Mouse (Mus musculus) myocyte (in vitro differentiated cells): ENCODE results near the gene Ctnnbl1. TPM values are rescaled to one million over a fixed set of nuclear protein-coding genes. Genes with fewer than 3 reads are reported as not detected.

Source experiments
- H3K27me3 ChIP-seq: one replicate; pipeline ENCODE4 v1.6.1; 2011; ENCODE audit not compliant: control insufficient read depth, insufficient read depth, insufficient read length
- H3K36me3 ChIP-seq: one replicate; pipeline ENCODE4 v1.6.1; 2011; ENCODE audit not compliant: control insufficient read depth, insufficient read depth
- H3K4me2 ChIP-seq: one replicate; pipeline ENCODE4 v1.6.1; 2011; ENCODE audit warnings: low read depth, control low read depth
- H3K4me3 ChIP-seq: one replicate; pipeline ENCODE4 v1.5.1; 2011; ENCODE audit warnings: mild to moderate bottlenecking, control low read depth, moderate library complexity
- H3K79me2 ChIP-seq: one replicate; pipeline ENCODE4 v1.6.1; 2011; ENCODE audit not compliant: control insufficient read depth, insufficient read depth
- H3ac ChIP-seq: one replicate; pipeline ENCODE4 v1.6.1; 2011; ENCODE audit not compliant: control insufficient read depth, insufficient read length
- CEBPB ChIP-seq: IDR thresholded peaks from 2 replicates; pipeline ENCODE4 v1.6.1; 2011; ENCODE audit warnings: mild to moderate bottlenecking, moderate library complexity; ENCODE audit not compliant: poor library complexity, insufficient read depth, severe bottlenecking
- E2F4 ChIP-seq: IDR thresholded peaks from one replicate; pipeline ENCODE4 v1.6.1; 2011; ENCODE audit warnings: mild to moderate bottlenecking, control low read depth, moderate library complexity; ENCODE audit not compliant: insufficient read depth
- MAX ChIP-seq: IDR thresholded peaks from one replicate; pipeline ENCODE4 v1.6.1; 2011; ENCODE audit warnings: low read depth, mild to moderate bottlenecking, control low read depth
- MYOD1 ChIP-seq, 3 experiments: IDR thresholded peaks; one replicate each; pipeline ENCODE4 v1.6.1; 2011; ENCODE audit warnings: control low read depth in 2 of 3, low read depth in 2 of 3, mild to moderate bottlenecking in 2 of 3, moderate library complexity in 1 of 3; ENCODE audit not compliant: insufficient read length in 2 of 3, control insufficient read depth in 1 of 3
- MYOG ChIP-seq, 3 experiments: IDR thresholded peaks; one replicate each; pipeline ENCODE4 v1.6.1; 2011; ENCODE audit warnings: control low read depth in 2 of 3, low read depth in 2 of 3, mild to moderate bottlenecking in 2 of 3; ENCODE audit not compliant: insufficient read length in 2 of 3, control insufficient read depth in 1 of 3, insufficient read depth in 1 of 3
- POLR2A ChIP-seq: IDR thresholded peaks from one replicate; pipeline ENCODE4 v1.6.1; 2011; ENCODE audit warnings: low read depth, mild to moderate bottlenecking, control low read depth, moderate library complexity; ENCODE audit not compliant: insufficient read length
- POLR2AphosphoS2 ChIP-seq: IDR thresholded peaks from one replicate; pipeline ENCODE4 v1.6.1; 2011; ENCODE audit warnings: low read depth, control low read depth; ENCODE audit not compliant: insufficient read length
- REST ChIP-seq: IDR thresholded peaks from one replicate; pipeline ENCODE4 v1.6.1; 2011; ENCODE audit warnings: mild to moderate bottlenecking, control low read depth, moderate library complexity; ENCODE audit not compliant: insufficient read depth, insufficient read length
- SRF ChIP-seq: IDR thresholded peaks from one replicate; pipeline ENCODE4 v1.6.1; 2011; ENCODE audit warnings: low read depth; ENCODE audit not compliant: control insufficient read depth, insufficient read length
- TCF12 ChIP-seq: IDR thresholded peaks from one replicate; pipeline ENCODE4 v1.6.1; 2011; ENCODE audit warnings: mild to moderate bottlenecking, control low read depth; ENCODE audit not compliant: poor library complexity, insufficient read depth, severe bottlenecking
- TCF3 ChIP-seq: IDR thresholded peaks from one replicate; pipeline ENCODE4 v1.6.1; 2011; ENCODE audit warnings: low read depth, control low read depth; ENCODE audit not compliant: insufficient read length
- USF1 ChIP-seq: IDR thresholded peaks from one replicate; pipeline ENCODE4 v1.6.1; 2011; ENCODE audit warnings: low read depth, mild to moderate bottlenecking, control low read depth, moderate library complexity
- polyA plus RNA-seq: library from polyadenylated mRNA; unstranded; fragments of >200 nt; fragmentation: generic; extraction: Trizol; gene quantifications from one replicate; pipeline ENCODE4 v1.2.1, GENCODE M21; 2012; ENCODE audit warnings: missing spikeins

The Ctnnbl1 gene
- polyA plus RNA-seq, 1 experiment: 35.0 TPM

DNA sequence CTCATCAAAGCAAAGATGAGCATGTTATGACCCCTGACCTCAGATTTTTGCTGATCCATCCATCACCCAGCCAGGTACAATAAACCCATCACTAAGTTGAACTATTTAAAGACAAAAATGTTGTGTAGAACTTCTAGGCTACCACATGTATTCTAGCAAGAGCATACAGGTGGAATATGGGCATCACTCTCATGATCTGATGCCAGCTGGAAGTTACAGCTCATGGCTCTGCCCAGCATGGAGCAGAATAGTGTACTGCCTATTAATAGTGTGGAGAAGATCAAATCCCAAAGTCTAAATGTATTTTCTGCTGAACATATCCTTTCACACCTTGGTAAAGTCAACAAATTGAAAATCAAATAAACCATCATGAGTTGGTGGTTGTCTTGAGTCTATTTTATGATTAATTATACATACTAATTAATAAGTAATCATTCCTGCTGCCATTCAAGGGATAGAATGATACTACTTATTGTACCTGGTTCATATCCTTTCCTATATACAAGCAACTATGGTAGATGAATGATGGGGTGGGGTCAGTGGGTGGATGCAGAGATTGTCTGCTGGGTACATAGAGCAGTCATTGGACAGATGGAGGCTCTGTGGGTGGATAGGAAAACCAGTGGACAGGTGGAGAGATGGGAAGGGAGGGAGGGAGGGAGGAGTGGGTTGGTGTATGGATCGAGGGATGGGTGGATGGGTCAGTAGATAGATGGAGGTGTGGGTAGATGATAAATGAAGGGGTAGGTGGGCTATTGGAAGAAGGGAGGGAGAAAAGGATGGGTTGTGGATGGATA is 58.6 kb downstream of the Ctnnbl1 start:
- H3K4me3 ChIP-seq: no peak overlapping the region
- no peaks in the 10 kb centered on the region for H3K79me2 ChIP-seq
- no peak overlapping the region for H3ac ChIP-seq
- H3K27me3 ChIP-seq: no peaks in the 10 kb centered on the region
- H3K4me2 ChIP-seq: no peak overlapping the region
- H3K36me3 ChIP-seq: peaks cover 3% of the 10 kb centered on the region
- TF ChIP-seq USF1 (no peak), SRF (no peak), POLR2AphosphoS2 (no peak), POLR2A (no peak), MAX (no peak), E2F4 (no peak), MYOG (IDR thresholded peaks at IDR 0.05; ENCODE audit: control insufficient read depth in 1 of 3, insufficient read depth in 1 of 3, insufficient read length in 2 of 3, low read depth in 2 of 3) (no peak), TCF12 (no peak), REST (no peak), TCF3 (no peak), MYOD1 (IDR thresholded peaks at IDR 0.05; ENCODE audit: control insufficient read depth in 1 of 3, insufficient read length in 2 of 3, low read depth in 2 of 3) (no peak)

- TF ChIP-seq MAX: no peak
- no peak for TF ChIP-seq E2F4
- TF ChIP-seq TCF3: no peak
- TF ChIP-seq USF1: no peak
- TF ChIP-seq SRF: no peak
- TF ChIP-seq MYOD1 (IDR thresholded peaks at IDR 0.05; ENCODE audit: control insufficient read depth in 1 of 3, insufficient read length in 2 of 3, low read depth in 2 of 3): no peak
- H3ac ChIP-seq: no peak overlapping the region
- no peak overlapping the region for H3K4me2 ChIP-seq
- H3K4me3 ChIP-seq: no peak overlapping the region
- H3K36me3 ChIP-seq: peaks cover 3% of the 10 kb centered on the region
- no peaks in the 10 kb centered on the region for H3K27me3 ChIP-seq
- no peaks in the 10 kb centered on the region for H3K79me2 ChIP-seq
These were observed 62.3 kb downstream of the Ctnnbl1 start for GRCm38 (mm10) chr2:157799533-157799932.

GRCm38 (mm10) chr2:157800288-157800687 is 63.1 kb downstream of the Ctnnbl1 start:
- no peak overlapping the region for H3ac ChIP-seq
- H3K36me3 ChIP-seq: peaks cover 3% of the 10 kb centered on the region
- H3K27me3 ChIP-seq: no peaks in the 10 kb centered on the region
- TF ChIP-seq USF1 (no peak), TCF3 (no peak), E2F4 (no peak), MYOD1 (IDR thresholded peaks at IDR 0.05; ENCODE audit: control insufficient read depth in 1 of 3, insufficient read length in 2 of 3, low read depth in 2 of 3) (no peak), REST (no peak), SRF (no peak), POLR2AphosphoS2 (no peak), MAX (no peak), TCF12 (no peak), CEBPB (no peak), MYOG (IDR thresholded peaks at IDR 0.05; ENCODE audit: control insufficient read depth in 1 of 3, insufficient read depth in 1 of 3, insufficient read length in 2 of 3, low read depth in 2 of 3) (no peak), POLR2A (no peak)
- H3K4me2 ChIP-seq: no peak overlapping the region
- no peak overlapping the region for H3K4me3 ChIP-seq
- H3K79me2 ChIP-seq: no peaks in the 10 kb centered on the region

- H3ac ChIP-seq: no peak overlapping the region
- H3K4me3 ChIP-seq: no peak overlapping the region
- no peaks in the 10 kb centered on the region for H3K79me2 ChIP-seq
- no peak overlapping the region for H3K4me2 ChIP-seq
- TF ChIP-seq POLR2AphosphoS2: no peak
- TF ChIP-seq USF1: no peak
- no peak for TF ChIP-seq TCF3
- no peak for TF ChIP-seq MYOG (IDR thresholded peaks at IDR 0.05; ENCODE audit: control insufficient read depth in 1 of 3, insufficient read depth in 1 of 3, insufficient read length in 2 of 3, low read depth in 2 of 3)
- TF ChIP-seq MAX: no peak
- TF ChIP-seq REST: no peak
- no peak for TF ChIP-seq CEBPB
- no peak for TF ChIP-seq POLR2A
- TF ChIP-seq MYOD1 (IDR thresholded peaks at IDR 0.05; ENCODE audit: control insufficient read depth in 1 of 3, insufficient read length in 2 of 3, low read depth in 2 of 3): no peak
- no peak for TF ChIP-seq TCF12
- H3K27me3 ChIP-seq: no peaks in the 10 kb centered on the region
- H3K36me3 ChIP-seq: peaks cover 3% of the 10 kb centered on the region
These were observed 63.7 kb downstream of the Ctnnbl1 start for GRCm38 (mm10) chr2:157800746-157801501.
